Mouse (Mus musculus) 3134 (cell line): ENCODE measurements around the gene Gm14440.
"Not testable (repeated sequence)": the region's sequence is repeated elsewhere in the genome, so short reads cannot be mapped to it uniquely, and the experiment has no call there.

Source experiments
- DNase-seq: peaks from one replicate; pipeline ENCODE4 v3.0.0-alpha.2; 2011; ENCODE audit warnings: low spot score; ENCODE audit not compliant: insufficient read length; ENCODE audit errors: extremely low read depth

Gm14440 gene

DNA sequence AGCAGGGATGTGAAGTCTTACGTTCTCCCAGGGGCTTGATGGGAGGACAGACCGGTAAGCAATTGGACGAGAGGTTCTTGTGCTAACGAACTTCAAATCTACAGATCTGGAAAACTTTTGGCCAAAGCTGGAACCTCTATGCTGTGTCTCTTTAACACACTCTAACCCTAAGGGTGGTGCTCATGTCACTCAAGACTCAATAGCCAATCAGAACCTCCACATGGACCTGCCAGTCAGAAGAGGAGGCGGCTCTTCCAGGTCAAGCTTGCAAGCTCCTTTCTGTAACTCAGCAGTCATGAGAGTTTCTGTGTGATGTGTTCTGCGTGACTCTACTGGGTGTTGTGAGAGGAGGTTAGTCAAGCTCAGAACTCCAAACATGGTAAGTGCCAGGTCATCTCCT, at the start of gene Gm14440:
Gene Gm14440, plus strand, starts transcription at position 301 of the 400 bp plus-strand sequence.
- DNase-seq, result not testable (repeated sequence)
